Mouse (Mus musculus) MN1 (cell line): ENCODE data around the gene Bnc2.

ENCODE experiments used
- DNase-seq: peaks from one replicate; pipeline ENCODE4 v3.0.0-alpha.2; 2016; ENCODE audit warnings: low spot score

Gene Bnc2

DNA sequence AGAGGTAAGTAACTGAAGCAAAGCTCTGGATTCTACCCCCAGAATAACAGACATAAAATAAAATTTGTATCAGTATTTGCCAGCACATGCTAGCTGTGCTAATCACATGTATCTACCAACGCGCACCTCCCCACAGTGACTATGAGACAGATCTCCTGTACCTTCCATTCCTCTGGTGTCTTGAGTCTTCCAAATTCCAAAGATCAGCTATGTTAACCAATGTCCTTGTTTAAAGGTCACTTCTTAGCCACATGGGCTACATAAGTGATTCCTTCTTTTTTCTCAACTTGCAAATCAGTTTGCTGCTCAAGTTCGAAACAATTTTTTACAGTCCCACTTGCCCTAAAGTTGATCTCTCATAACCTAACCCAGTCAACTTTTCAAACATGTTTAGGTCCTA is 167.5 kb downstream of the Bnc2 start:
- DNase-seq: no peak

DNA sequence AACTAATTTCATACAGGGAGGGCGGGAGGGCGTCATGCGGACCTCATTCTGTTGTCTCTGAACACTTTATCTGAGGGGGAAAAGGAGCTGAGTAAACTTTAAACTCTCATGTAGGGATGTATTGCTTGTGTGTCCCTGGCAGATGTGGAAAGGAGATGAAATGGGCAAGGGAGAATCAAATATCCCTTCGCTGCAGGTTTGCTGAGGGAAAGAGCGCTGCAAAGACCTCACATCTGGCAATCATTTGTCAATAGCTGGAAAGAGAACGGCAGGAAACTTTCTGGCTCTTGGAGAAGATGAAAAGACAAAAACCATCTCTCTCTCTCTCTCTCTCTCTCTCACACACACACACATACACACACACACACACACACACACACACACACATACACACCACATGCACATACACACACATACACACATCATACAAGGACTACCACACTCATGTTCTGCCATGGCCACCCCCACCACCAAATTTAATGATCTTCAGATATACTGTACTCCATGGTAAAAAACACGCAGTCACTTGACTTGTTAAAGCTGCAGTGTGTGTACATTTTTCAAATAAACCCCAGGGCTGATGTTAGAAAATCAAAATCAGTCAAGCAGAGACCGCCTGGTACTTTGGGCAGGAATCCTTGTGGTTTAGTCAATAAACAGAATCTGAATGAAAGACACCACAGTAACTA is 172.3 kb downstream of the Bnc2 start:
- DNase-seq: no peak

DNA sequence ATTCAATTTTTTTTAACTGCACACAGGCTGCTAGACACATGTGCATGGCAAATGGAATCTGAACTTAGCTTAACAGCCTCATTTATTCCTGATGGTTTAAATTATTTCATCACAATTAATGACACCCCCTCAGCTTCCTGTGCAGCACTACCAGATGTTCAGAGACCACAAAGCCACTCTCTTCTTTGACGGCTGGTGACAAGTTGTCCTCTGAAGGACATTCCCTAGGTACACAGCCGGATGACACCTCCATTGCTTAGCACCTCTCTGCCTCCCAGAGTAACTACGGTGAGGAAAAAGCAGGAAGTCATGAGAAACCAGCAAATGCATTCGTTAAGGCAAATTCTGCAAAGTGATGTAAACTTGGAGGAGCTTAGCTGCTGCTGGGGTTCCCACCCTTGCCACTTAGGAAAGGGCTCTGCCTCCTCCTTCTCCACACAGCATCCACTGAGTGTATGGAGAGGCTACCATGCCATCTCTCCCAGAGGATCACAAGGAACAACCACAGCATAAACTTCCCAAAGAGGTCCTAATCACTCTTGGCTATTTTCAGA is 174.2 kb downstream of the Bnc2 start:
- peak; percentile 28 for DNase-seq

DNA sequence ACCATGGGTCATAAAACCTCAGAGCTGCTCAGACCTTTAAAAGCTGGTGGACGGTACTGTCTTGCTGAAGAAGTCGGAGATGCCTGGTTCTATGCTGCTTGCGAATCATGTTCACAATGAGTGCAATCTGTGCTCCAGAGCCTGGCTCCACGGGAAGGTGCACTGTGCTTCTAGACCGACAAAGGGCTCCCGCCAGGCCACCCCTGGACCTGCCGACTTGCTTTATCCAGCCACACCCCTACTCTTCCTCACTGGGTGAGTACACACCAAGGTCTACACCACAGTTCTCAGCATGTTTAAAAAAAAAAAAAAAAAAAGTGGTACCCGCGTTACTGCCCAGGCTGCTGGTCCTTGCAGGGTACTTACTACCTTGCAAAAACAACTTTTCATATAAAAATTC is 174.8 kb downstream of the Bnc2 start:
- peak; percentile 35 for DNase-seq

DNA sequence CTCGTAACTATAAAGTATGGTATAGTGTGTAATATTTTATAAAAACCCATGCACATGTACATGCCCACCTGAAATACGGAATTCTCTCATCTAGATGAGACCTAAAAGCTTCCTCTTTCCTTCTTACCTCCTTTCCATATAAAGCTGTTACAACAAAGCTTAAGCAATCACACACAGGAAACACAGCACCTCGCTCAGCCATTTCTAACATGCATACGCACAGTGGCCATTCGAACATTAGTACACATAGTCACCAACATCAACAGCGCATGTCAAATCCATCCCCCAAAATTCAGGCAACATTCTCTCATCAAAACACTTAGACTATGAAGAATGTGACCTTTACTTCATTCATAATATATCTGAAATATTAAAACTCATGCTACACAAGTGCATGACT is 176.6 kb downstream of the Bnc2 start:
- DNase-seq: no peak

DNA sequence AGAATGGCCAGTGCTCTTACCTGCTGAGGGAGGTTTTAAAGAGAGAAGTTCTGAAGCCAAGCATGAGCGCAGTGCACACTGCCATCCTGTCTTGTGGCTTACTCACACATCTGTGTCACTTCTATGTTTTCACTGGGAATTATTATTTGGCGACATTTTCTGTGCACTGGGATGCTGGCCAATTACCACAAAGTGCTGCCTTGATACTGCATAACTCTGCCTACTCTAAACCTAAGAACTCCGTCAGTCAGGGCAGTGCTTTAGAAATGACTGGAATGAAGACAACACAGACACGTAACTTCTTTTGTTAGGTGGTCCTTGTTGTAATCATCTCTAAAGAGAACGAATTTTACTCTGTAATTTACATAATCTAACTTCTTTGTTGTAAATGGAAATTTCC is 186.8 kb downstream of the Bnc2 start:
- no peak for DNase-seq

DNA sequence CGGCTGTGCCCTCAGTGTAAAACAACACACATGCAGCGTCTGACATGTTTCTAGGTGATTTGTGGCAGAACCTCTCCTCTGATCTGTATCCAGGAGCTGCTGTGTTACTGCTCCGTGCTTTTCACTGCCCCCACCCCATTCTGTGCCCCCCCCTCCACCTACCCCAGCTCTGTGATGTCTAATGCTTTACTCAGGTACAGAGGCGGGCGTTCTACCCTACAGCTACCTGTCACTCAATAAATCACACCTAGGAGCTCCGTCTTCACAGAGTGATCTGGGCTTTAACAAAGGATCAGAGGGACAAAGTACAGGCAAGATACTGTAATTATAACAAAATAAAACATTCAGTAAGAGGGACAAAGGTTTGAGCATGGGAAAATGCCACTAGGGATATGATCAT is 192.4 kb downstream of the Bnc2 start:
- no peak for DNase-seq

DNA sequence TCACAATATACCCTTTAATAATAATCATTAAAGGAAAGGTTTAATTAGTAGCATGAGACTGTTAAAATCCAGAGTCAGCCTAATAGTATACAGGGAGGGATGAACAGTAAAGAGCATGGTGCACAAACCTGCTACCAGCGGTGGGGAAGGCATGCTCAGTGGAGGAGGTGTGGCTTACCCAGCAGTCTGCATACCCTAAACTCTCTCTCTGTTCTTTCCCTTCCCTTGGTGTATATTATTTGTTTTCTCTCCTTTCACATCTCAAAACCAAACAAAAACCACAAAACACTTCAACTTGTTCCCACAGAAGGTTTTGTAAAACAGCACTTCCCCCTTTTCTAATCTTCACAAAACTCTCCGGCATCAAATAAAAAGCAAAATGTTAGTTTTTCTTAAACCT is 202.4 kb downstream of the Bnc2 start:
- no peak for DNase-seq

DNA sequence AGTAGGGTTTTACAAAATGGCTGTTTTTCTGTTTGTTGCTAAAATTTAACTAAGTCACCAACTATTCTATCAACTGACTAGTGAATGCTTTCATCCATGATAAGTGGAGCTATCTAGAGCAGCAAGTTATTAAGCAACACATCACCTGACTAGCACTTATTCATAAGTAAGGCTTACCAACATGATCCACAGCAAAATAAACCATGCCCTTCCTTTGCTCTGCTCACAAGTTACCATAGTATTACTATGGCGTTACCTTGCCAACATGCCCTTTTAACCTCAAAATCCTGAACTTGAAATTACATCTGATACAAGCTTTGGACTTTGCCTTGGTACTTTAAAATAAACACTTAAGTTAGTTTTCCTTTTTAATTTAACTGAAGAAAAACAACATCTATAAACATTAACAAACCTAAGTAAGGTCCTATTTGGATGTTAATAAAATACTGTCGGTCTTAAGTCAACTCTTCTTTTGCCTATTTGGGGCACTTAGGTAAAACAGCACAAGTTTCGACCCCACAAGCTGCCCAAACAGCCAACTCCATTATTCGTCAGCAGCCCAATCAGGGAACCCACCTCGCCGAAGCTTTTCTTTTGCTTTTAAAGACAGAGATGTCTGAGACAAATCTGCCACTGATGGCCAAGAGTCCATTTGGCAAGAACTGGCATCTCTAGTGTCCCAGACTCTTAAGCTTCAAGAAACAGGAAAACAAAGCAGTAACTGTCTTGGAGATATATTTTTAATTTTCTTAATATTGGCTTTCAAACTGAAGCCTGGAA is 204.8 kb downstream of the Bnc2 start:
- DNase-seq: no peak

DNA sequence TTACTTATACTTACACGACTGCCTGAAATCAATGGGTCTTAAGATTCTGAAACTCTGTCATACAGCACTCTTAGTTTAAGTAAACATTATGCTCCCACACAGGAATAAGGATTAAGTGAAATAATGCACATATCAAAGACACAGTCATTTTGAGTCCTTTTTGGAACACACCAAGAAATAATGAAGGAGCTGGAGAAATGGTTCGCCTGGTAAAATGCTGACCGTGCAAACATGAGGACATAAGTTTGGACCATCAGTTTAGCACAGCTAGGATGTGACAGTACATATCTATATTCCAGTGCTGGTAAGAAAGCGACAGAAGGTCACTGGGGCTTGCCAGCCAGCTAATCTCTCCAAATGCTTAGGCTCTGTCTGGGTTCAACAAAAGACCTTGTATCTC is 205.7 kb downstream of the Bnc2 start:
- DNase-seq: no peak

DNA sequence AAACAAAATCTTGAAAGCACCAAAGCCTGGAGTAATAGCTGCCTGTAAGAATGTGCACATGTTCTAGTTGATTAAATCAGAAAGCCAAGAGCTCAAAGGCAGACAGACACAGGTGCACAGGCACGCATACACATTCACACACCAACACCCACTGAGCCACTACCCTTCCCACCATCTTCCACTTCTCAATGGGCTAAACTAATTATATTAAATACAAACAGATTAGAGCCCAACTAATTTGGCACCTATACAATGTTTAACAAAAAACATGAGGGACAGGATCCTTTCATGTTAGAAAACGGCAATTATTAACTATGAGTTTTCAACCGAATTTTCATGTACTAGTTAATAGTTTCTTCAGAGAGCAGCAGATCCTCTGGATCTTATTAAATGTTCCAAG is 207.4 kb downstream of the Bnc2 start:
- no peak for DNase-seq

DNA sequence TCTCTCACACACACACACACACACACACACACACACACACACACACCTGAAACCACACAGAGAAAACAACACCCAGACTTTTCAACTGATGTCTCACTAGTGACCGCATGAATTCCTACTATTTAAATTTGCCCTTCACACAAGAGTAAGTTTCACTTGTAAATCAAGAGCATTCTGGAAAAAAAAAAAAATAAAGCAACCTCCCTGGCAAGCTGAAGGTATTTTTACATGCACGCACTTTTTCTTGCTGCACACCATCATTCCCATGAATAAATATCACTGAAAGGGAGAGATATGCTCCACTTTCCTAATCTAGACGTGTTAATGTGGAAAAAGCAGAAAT is 216.9 kb downstream of the Bnc2 start:
- DNase-seq: no peak

DNA sequence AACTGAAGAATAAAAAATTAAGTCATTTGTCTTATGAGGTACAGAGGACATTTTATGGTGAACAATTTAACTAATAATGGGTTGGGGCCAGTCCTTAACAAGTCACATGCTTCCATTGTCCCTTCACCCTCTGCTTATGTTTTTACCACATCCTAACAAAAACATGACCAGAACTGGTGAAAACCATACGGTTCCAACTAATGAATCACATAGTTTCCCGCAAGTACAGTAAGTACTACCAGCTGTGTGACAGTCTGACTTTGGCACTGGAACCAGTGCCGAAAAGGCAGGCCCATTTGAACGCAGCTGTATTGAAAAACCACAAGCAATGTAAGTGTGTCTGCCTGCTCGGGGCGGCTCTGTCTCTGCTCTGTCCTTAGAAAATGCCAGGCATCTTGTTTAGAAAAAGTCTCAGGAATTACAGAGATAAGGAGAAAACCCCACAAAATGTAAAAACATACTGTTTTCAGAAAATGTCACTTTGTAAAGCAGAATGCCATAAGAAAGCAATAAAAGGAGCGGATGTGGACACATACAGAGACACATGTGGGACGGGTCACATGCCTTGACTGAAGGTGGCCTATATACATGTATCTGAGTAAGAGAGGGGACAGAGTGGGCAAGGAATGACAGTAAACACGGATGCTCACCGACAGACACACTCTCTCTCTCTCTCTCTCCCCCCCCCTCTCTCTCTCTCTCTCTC is 217.4 kb downstream of the Bnc2 start:
- no peak for DNase-seq

DNA sequence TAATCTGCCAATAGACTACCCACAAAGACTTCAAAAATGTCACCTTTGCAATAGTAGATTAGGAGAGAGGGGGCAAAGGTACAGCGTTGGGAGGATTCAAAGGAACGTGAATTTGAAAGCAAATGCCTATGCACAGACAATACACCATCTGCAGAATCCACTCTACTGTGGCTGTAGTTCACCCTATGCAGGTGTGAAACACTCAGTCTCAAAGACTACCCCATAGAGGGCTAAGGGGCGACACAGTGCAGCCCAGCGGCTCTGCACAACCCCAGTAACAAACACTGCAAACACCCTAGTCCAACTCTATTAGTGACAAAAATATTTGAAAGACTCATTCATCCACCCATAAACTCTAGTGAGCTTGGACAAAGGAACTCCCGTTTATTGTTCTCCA is 218.2 kb downstream of the Bnc2 start:
- DNase-seq: no peak

DNA sequence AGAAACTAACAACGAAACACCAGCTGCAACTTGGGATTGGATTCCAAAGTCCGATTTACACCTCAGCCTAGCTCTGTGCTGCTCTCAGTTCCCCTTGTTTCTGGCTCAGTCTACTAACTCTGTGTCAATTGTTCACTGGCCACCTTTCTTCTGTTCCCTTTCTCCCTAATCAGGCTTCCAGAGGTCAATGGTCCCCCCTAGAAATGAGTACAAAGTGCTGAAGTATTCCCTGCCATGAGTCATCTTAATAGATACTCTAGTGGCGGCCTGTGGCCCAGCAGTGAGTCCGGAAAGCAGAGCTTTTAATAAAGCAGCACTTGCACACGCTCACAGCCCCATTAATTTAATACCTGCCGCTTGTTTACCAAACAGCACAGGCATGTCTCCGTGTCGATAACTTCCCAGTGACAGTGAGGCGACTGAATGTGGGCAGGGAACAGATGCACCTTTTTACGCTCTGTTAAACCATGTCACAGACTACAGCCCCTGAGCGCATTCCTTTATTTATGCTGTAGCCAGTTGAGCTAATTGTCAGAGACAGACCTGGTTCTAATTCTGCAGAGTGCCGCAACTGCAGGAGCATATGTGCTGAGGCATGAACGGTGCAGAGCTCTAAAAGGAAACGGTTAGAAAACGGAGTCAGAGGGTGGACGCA is 218.8 kb downstream of the Bnc2 start:
- DNase-seq: no peak

DNA sequence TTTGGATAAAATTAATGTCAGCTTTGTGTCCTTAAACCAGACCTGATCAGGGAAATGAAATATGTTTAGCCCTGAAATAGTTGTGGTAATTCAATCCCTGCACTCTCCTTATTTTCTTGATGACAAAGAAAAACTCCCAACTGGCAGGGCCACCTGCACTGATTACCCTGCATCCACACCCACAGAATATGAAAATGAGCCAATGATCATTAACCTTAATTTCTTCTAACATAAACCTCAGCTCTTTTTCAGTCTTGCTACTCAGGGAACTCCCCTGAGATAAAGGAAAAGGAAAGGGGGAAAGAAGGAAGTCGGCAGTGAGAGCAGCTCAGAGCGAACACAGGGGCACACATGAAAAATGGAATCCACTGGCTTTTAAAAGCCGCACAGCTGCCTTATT is 220.6 kb downstream of the Bnc2 start:
- peak; percentile 15 for DNase-seq

DNA sequence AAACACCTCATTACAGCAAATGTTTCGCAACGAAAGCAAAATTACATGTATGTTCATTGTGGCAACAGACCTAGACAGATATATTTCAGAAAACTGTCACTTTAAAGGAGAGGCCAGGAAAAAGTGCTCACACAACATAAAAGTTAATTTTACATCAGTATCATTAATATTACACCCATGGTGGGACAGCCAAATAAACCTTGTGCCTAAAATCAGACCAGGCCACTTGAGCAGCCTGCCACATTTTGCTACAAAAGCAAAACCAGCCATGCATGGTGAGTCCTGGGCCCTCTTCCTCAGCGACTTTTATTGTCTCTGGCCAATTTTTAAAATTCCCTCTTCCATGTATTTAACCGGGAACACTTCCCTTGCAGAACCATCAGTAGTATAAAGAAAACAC is 221.5 kb downstream of the Bnc2 start:
- no peak for DNase-seq

DNA sequence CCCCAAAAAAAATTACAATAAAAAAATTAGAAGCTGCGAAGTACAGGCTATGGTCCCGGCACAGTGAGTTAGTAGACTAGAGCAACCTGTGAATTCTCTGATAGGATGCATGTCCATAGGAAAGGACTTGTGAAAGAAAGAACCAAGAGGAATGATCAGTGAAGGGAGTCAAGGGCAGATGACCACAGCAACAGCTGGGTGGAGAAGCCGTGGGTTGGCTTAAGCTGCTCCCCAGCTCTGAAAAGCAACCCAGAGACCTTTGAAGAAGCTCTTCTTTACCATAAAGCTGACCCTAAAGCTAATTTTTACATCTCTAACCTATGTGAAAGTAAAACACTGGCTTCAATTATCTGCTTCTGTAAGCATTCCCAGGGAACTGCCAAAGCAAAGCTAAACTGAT is 222.4 kb downstream of the Bnc2 start:
- no peak for DNase-seq

DNA sequence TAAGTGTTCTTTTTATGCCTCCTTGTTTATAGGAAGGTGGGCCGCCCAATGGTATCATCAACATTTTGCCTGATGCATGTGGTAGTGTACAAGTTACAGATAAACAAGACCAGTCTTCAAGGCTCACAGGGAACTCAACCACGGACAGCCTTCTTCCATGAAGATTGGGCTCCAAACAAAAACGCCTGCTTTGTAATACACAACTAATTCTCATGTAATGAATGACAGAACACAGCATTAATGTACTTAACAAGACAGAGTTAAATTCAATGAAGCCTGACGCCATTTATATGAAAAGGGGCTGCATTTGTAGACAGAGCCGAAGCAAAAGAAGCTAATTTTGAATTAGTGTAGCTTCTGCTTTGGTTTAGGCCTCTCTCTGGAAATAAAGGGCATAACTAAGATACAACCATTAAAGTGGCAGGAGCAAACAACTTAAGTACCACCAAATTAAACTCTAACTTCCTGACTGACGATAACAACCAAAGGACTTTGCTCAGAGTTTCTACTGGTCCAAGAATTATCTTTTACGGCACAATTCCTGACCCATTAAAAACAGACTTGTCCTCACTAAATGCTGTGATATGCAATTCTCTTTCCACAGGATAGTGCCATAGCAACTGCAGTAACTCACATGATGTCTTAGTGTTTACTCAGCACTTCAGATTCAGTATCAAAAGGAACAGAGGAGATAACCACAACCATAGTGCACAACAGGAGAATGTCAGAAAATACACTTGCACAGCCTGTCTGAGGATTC is 225.6 kb downstream of the Bnc2 start:
- DNase-seq: no peak

DNA sequence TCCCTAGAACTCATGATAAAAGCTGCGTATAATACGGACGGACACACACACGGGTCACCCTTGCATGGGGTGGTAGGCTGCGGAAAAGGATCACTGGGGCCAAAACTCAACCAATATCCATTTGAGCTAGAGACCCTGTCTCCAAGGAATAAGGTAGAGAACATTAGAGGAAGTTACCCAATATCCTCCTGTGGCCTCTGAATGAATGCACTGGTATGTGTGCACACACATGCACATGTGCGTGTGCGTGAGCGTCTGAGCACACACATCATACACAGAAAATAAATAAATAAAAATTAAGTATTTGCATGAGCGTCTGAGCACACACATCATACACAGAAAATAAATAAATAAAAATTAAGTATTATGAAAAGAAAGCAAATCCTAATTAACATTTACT is 241.8 kb downstream of the Bnc2 start:
- DNase-seq: no peak

DNA sequence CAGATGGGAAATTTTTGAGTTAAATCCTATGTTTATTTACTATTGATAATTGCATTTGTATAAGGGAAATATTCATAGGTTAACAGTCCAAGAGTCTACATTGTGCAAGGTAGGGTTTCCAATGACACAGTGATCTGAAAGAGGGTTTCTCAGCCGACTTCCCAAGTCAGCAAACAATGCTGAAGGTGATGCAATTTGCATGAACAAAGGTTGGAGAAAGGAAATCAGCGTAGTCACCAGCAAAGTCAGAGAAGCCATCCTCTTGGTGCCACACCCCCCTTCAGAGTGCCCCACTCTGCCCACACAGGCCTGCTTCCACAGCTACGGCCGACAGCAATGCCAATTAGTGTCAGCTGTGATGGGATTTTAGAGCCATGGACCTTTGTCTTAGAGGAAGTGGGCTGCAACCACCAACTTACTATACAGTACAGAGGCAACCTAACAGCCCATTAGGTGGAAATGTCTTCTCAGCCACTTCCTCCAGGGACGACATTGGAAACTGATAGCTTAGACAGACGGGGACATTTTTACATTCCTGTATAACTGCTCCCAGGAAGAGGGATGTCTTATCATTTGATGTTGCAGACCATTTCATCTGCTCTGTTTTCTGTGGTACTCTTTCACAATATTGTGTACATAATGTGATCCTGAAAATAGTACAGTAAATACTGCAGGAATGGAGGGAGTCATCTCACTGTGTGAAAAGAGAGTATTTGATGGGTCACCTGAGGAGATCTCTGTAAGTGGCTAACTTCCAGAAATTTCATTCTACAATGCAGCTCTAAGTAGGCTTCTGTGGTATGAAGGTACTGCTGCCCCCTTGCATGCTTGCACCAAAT is 243.2 kb downstream of the Bnc2 start:
- no peak for DNase-seq
